Mouse (Mus musculus) MEL (cell line): ENCODE data around the gene Ecsit. TPM values are rescaled to one million over a fixed set of nuclear protein-coding genes. Genes with fewer than 3 reads are reported as not detected.

Source experiments
- DNase-seq: peaks from one replicate; pipeline ENCODE4 v3.0.0; 2011; ENCODE audit warnings: low read depth, low spot score
- H3K27ac ChIP-seq: 2 replicates; pipeline ENCODE4 v1.5.1; 2012; ENCODE audit warnings: low read depth, mild to moderate bottlenecking, control low read depth, low read length, moderate library complexity; ENCODE audit not compliant: control insufficient read depth
- H3K27me3 ChIP-seq, 2 experiments: fragments of 150-350 bp in 1 of 2; sonication (generic) in 1 of 2; 2 replicates each; pipeline ENCODE4 v1.6.1; 2012; ENCODE audit warnings: low read length in 2 of 2, mild to moderate bottlenecking in 2 of 2, improper control_type of control experiment in 1 of 2, moderate library complexity in 1 of 2; ENCODE audit not compliant: insufficient read depth in 2 of 2, control insufficient read depth in 1 of 2
- H3K36me3 ChIP-seq, 2 experiments: 2 replicates each; pipeline ENCODE4 v1.6.1; 2012 to 2014; ENCODE audit warnings: low read length in 2 of 2, improper control_type of control experiment in 1 of 2, inconsistent platforms in 1 of 2, mild to moderate bottlenecking in 1 of 2; ENCODE audit not compliant: insufficient read depth in 2 of 2, control insufficient read depth in 1 of 2
- H3K4me1 ChIP-seq, 2 experiments: fragments of 150-350 bp in 1 of 2; sonication (generic) in 1 of 2; 2 replicates each; pipeline ENCODE4 v1.6.1; 2012; ENCODE audit warnings: low read length in 2 of 2, improper control_type of control experiment in 1 of 2, mild to moderate bottlenecking in 1 of 2; ENCODE audit not compliant: insufficient read depth in 2 of 2, control insufficient read depth in 1 of 2
- H3K4me3 ChIP-seq, 2 experiments: fragments of 150-350 bp in 1 of 2; sonication (generic) in 1 of 2; 2 replicates each; pipeline ENCODE4 v1.5.1; 2012; ENCODE audit warnings: low read depth in 2 of 2, low read length in 2 of 2, mild to moderate bottlenecking in 2 of 2, moderate library complexity in 2 of 2, control low read depth in 1 of 2, improper control_type of control experiment in 1 of 2; ENCODE audit not compliant: control insufficient read depth in 1 of 2, insufficient read depth in 1 of 2
- H3K79me2 ChIP-seq: 2 replicates; pipeline ENCODE4 v1.6.1; 2012; ENCODE audit warnings: mild to moderate bottlenecking, low read length, moderate library complexity; ENCODE audit not compliant: control insufficient read depth, poor library complexity, insufficient read depth
- H3K9ac ChIP-seq: 2 replicates; pipeline ENCODE4 v1.6.1; 2012; ENCODE audit warnings: low read depth, mild to moderate bottlenecking, control low read depth, low read length, moderate library complexity; ENCODE audit not compliant: control insufficient read depth, poor library complexity, severe bottlenecking
- H3K9me3 ChIP-seq: fragments of 150-350 bp; sonication (generic); replicated peaks from 2 replicates; pipeline ENCODE4 v1.6.1; 2012; ENCODE audit warnings: mild to moderate bottlenecking, low read length, improper control_type of control experiment, moderate library complexity; ENCODE audit not compliant: insufficient read depth
- BHLHE40 ChIP-seq: IDR thresholded peaks from 2 replicates; pipeline ENCODE4 v1.6.1; 2012; ENCODE audit warnings: low read depth, mild to moderate bottlenecking, inconsistent platforms, low read length, improper control_type of control experiment, borderline replicate concordance
- CHD2 ChIP-seq: IDR thresholded peaks from 2 replicates; pipeline ENCODE4 v1.6.1; 2011; ENCODE audit warnings: low read length, improper control_type of control experiment
- EP300 ChIP-seq, 2 experiments: IDR thresholded peaks; 2 replicates each; pipeline ENCODE4 v1.6.1; 2011; ENCODE audit warnings: improper control_type of control experiment in 2 of 2, low read length in 2 of 2, low read depth in 1 of 2, mild to moderate bottlenecking in 1 of 2
- GABPA ChIP-seq: IDR thresholded peaks from 2 replicates; pipeline ENCODE4 v1.6.1; 2012; ENCODE audit warnings: low read depth, mild to moderate bottlenecking, inconsistent platforms, low read length, improper control_type of control experiment, moderate library complexity
- JUND ChIP-seq: IDR thresholded peaks from 2 replicates; pipeline ENCODE4 v1.6.1; 2011; ENCODE audit warnings: low read depth, mild to moderate bottlenecking, improper control_type of control experiment, low read length
- MAX ChIP-seq: IDR thresholded peaks from 2 replicates; pipeline ENCODE4 v1.6.1; 2011; ENCODE audit warnings: low read length, improper control_type of control experiment
- MYB ChIP-seq: IDR thresholded peaks from 2 replicates; pipeline ENCODE4 v1.6.1; 2011; ENCODE audit warnings: mild to moderate bottlenecking, low read depth, low read length, improper control_type of control experiment
- NRF1 ChIP-seq: IDR thresholded peaks from 2 replicates; pipeline ENCODE4 v1.6.1; 2014; ENCODE audit warnings: low read depth, mild to moderate bottlenecking, inconsistent platforms, low read length, improper control_type of control experiment, moderate library complexity; ENCODE audit not compliant: poor library complexity, insufficient read depth, severe bottlenecking
- POLR2A ChIP-seq, 2 experiments: IDR thresholded peaks; 2 replicates each; pipeline ENCODE4 v1.6.1; 2011 to 2012; ENCODE audit warnings: low read length in 2 of 2, mild to moderate bottlenecking in 2 of 2, control low read depth in 1 of 2, improper control_type of control experiment in 1 of 2, low read depth in 1 of 2, moderate library complexity in 1 of 2; ENCODE audit not compliant: control insufficient read depth in 1 of 2, insufficient read depth in 1 of 2, poor library complexity in 1 of 2
- RAD21 ChIP-seq: IDR thresholded peaks from 2 replicates; pipeline ENCODE4 v1.6.1; 2011; ENCODE audit warnings: mild to moderate bottlenecking, low read depth, low read length, improper control_type of control experiment
- SIN3A ChIP-seq: IDR thresholded peaks from 2 replicates; pipeline ENCODE4 v1.6.1; 2012; ENCODE audit warnings: low read length, improper control_type of control experiment, inconsistent platforms
- SMC3 ChIP-seq: IDR thresholded peaks from 2 replicates; pipeline ENCODE4 v1.6.1; 2011; ENCODE audit warnings: low read depth, low read length, improper control_type of control experiment
- TAL1 ChIP-seq: IDR thresholded peaks from 2 replicates; pipeline ENCODE4 v1.6.1; 2012; ENCODE audit warnings: mild to moderate bottlenecking, inconsistent platforms, low read length, moderate library complexity, mixed read lengths
- TCF12 ChIP-seq: IDR thresholded peaks from 2 replicates; pipeline ENCODE4 v1.6.1; 2014; ENCODE audit warnings: low read depth, mild to moderate bottlenecking, inconsistent platforms, low read length, improper control_type of control experiment, moderate library complexity
- UBTF ChIP-seq: IDR thresholded peaks from 2 replicates; pipeline ENCODE4 v1.6.1; 2012; ENCODE audit warnings: low read depth, mild to moderate bottlenecking, inconsistent platforms, low read length, improper control_type of control experiment, moderate library complexity, borderline replicate concordance; ENCODE audit not compliant: insufficient read depth
- USF1 ChIP-seq: IDR thresholded peaks from 2 replicates; pipeline ENCODE4 v1.6.1; 2014; ENCODE audit warnings: low read depth, mild to moderate bottlenecking, inconsistent platforms, low read length, improper control_type of control experiment, moderate library complexity
- ZMIZ1 ChIP-seq: IDR thresholded peaks from 2 replicates; pipeline ENCODE4 v1.6.1; 2012; ENCODE audit warnings: low read depth, mild to moderate bottlenecking, inconsistent platforms, low read length, improper control_type of control experiment, moderate library complexity
- polyA plus RNA-seq, 2 experiments: library from polyadenylated mRNA; stranded (reverse) in 1 of 2; unstranded in 1 of 2; fragments of >175 nt in 1 of 2; fragments of >200 nt in 1 of 2; gene quantifications; 2 replicates each; pipeline versions ENCODE4 v1.2.1 to v1.2.4; 2012; ENCODE audit warnings: low replicate concordance in 2 of 2, low read depth in 1 of 2; ENCODE audit not compliant: insufficient read length in 2 of 2, insufficient read depth in 1 of 2, missing spikeins in 1 of 2
- total RNA-seq: library from RNA; depleted of rRNA; stranded (reverse); fragments of 300-350 nt; gene quantifications from 2 replicates; pipeline ENCODE4 v1.2.3, GENCODE M21; 2012; rRNA removed

The Ecsit gene
- total and polyA plus RNA-seq, 3 experiments = 87.6 to 211 (median 183) TPM

DNA sequence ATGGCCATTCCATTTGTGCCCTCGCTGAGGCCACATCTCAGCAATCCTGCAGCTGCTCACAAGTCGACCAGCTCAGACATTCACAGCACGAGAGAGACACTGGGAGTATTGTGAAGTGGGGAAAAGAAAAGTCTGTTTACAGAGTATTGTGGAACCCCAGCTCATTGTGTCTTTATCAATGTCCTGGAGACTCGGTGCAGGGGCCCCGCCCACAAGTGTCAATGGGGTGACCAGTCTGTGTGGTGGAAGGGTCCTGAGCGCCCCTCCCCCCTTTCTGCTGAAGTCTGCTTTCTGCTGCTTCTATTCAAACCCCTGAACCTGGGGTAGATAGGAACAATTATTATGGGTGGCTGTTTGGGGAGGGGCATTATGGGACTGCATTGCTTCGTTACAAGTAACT lies 56.8 kb downstream of the Ecsit start:
- Histone ChIP-seq H3K4me1 (no peaks in the 10 kb centered on the region), H3K27me3 (peaks cover 0 to 1% of the 10 kb centered on the region in 2 experiments; a peak in 1 of 4 replicates), H3K9ac (no peak overlapping the region), H3K36me3 (no peaks in the 10 kb centered on the region), H3K9me3 (no peaks in the 10 kb centered on the region), H3K4me3 (no peak overlapping the region), H3K27ac (no peak overlapping the region), H3K79me2 (no peaks in the 10 kb centered on the region)
- TF ChIP-seq MAX (no peak), MYB (0 out of 2 replicates have a peak, but pooled peaks have one; percentile 3)
- DNase-seq = no peak

DNA sequence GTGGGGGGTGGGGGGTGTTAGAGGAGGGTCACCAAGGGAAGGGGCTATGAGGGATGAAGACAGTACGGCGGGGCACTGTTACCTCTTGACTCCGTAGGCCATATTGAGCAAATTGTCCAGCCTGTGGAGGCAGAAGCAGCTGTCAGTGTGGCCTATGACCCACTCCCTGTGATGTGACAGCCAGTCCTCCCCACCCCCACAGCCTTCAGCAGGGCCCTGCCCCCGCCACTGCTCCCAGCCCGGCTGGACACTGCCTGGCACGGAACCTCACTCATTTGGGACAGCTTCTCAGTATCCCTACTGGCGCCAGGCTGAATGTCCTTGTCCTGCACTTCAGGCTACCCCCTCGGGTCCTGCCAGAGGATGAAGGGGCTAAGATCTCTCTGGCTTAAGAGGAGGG lies 60.6 kb downstream of the Ecsit start:
- no peak for DNase-seq
- TF ChIP-seq MYB (no peak), NRF1 (no peak), RAD21 (no peak), SIN3A (no peak), SMC3 (no peak), MAX (no peak), TCF12 (no peak), GABPA (no peak), ZMIZ1 (no peak), POLR2A (IDR thresholded peaks at IDR 0.05; ENCODE audit: control insufficient read depth in 1 of 2, insufficient read depth in 1 of 2, low read depth in 1 of 2, low read length in 2 of 2, poor library complexity in 1 of 2) (no peak), BHLHE40 (no peak), EP300 (IDR thresholded peaks at IDR 0.05; ENCODE audit: low read depth in 1 of 2, low read length in 2 of 2) (no peak), TAL1 (no peak), UBTF (no peak), CHD2 (no peak), USF1 (no peak), JUND (no peak)
- H3K9me3 ChIP-seq = no peaks in the 10 kb centered on the region
- no peaks in the 10 kb centered on the region for H3K4me1 ChIP-seq
- no peaks in the 10 kb centered on the region for H3K79me2 ChIP-seq
- H3K4me3 ChIP-seq = no peak overlapping the region
- H3K27ac ChIP-seq = no peak overlapping the region
- H3K27me3 ChIP-seq = no peaks in the 10 kb centered on the region
- H3K36me3 ChIP-seq = no peaks in the 10 kb centered on the region
- no peak overlapping the region for H3K9ac ChIP-seq

Other genes starting within 250 kb of the Ecsit start
- not detected in 2 replicates for gene Angptl8, start 249.9 kb downstream of the Ecsit start, total RNA-seq
- gene Angptl8, start 249.9 kb downstream of the Ecsit start, polyA plus RNA-seq = under 1 TPM in 1 of 2 experiments, not detected in 1; 0.25 TPM
- gene Dock6, start 232.8 kb downstream of the Ecsit start, total RNA-seq = 3.3 and 5.0 TPM in 2 replicates
- gene Dock6, start 232.8 kb downstream of the Ecsit start, polyA plus RNA-seq = 10 to 100 TPM in 1 of 2 experiments, not detected in 1; 21.3 TPM
- gene Rab3d, start 167.2 kb downstream of the Ecsit start, total RNA-seq = 19.0 and 22.9 TPM in 2 replicates
- gene Rab3d, start 167.2 kb downstream of the Ecsit start, polyA plus RNA-seq = 10 to 100 TPM in 1 of 2 experiments, not detected in 1; 44.2 TPM
- 1.0 and 1.4 TPM in 2 replicates for gene Ccdc159, start 158.0 kb downstream of the Ecsit start, total RNA-seq
- 1 to 10 TPM in 1 of 2 experiments, not detected in 1; 6.4 TPM for gene Ccdc159, start 158.0 kb downstream of the Ecsit start, polyA plus RNA-seq
- 118 and 128 TPM in 2 replicates for gene Tmem205, start 157.9 kb downstream of the Ecsit start, total RNA-seq
- 100 to 1,000 TPM in 1 of 2 experiments, not detected in 1; 114 TPM for gene Tmem205, start 157.9 kb downstream of the Ecsit start, polyA plus RNA-seq
- 1.3 and 1.4 TPM in 2 replicates for gene Plppr2, start 148.4 kb downstream of the Ecsit start, total RNA-seq
- gene Plppr2, start 148.4 kb downstream of the Ecsit start, polyA plus RNA-seq = 10 to 100 TPM in 1 of 2 experiments, not detected in 1; 13.9 TPM
- gene Swsap1, start 129.7 kb downstream of the Ecsit start, total RNA-seq = 12.7 and 17.2 TPM in 2 replicates
- gene Swsap1, start 129.7 kb downstream of the Ecsit start, polyA plus RNA-seq = 10 to 100 TPM in 1 of 2 experiments, not detected in 1; 19.3 TPM
- gene Epor, start 121.9 kb downstream of the Ecsit start, total RNA-seq = 139 and 192 TPM in 2 replicates
- gene Epor, start 121.9 kb downstream of the Ecsit start, polyA plus RNA-seq = 100 to 1,000 TPM in 1 of 2 experiments, not detected in 1; 440 TPM
- gene Rgl3, start 96.0 kb downstream of the Ecsit start, total RNA-seq = not detected in 2 replicates
- gene Rgl3, start 96.0 kb downstream of the Ecsit start, polyA plus RNA-seq = not detected
- gene Ccdc151, start 82.8 kb downstream of the Ecsit start, total RNA-seq = 0.19 TPM in 1 of 2 replicates, not detected in the other
- gene Ccdc151, start 82.8 kb downstream of the Ecsit start, polyA plus RNA-seq = under 1 TPM in 1 of 2 experiments, not detected in 1; 0.99 TPM
- 330 and 356 TPM in 2 replicates for gene Prkcsh, start 82.6 kb downstream of the Ecsit start, total RNA-seq
- gene Prkcsh, start 82.6 kb downstream of the Ecsit start, polyA plus RNA-seq = 100 to 1,000 TPM; 183 to 577 TPM
- gene Elavl3, start 33.4 kb downstream of the Ecsit start, total RNA-seq = 0.15 and 0.20 TPM in 2 replicates
- gene Elavl3, start 33.4 kb downstream of the Ecsit start, polyA plus RNA-seq = 1 to 10 TPM in 1 of 2 experiments, not detected in 1; 1.1 TPM
- gene Gm49318, start 14.2 kb downstream of the Ecsit start, total RNA-seq = not detected in 2 replicates
- not detected for gene Gm49318, start 14.2 kb downstream of the Ecsit start, polyA plus RNA-seq
- 16.7 and 19.2 TPM in 2 replicates for gene Zfp653, start 14.1 kb downstream of the Ecsit start, total RNA-seq
- 10 to 100 TPM in 1 of 2 experiments, not detected in 1; 40.4 TPM for gene Zfp653, start 14.1 kb downstream of the Ecsit start, polyA plus RNA-seq
- 0.10 and 0.19 TPM in 2 replicates for gene Cnn1, start 13.8 kb upstream of the Ecsit start, total RNA-seq
- under 1 TPM in 1 of 2 experiments, not detected in 1; 0.06 TPM for gene Cnn1, start 13.8 kb upstream of the Ecsit start, polyA plus RNA-seq
- gene Elof1, start 31.7 kb upstream of the Ecsit start, total RNA-seq = 390 and 421 TPM in 2 replicates
- gene Elof1, start 31.7 kb upstream of the Ecsit start, polyA plus RNA-seq = 100 to 1,000 TPM in 1 of 2 experiments, not detected in 1; 505 TPM
- gene Acp5, start 50.3 kb upstream of the Ecsit start, total RNA-seq = 5.8 and 15.6 TPM in 2 replicates
- gene Acp5, start 50.3 kb upstream of the Ecsit start, polyA plus RNA-seq = 10 to 100 TPM in 1 of 2 experiments, not detected in 1; 17.4 TPM
- gene Pigyl, start 71.4 kb upstream of the Ecsit start, total RNA-seq = 80.2 and 103 TPM in 2 replicates
- 100 to 1,000 TPM in 1 of 2 experiments, not detected in 1; 146 TPM for gene Pigyl, start 71.4 kb upstream of the Ecsit start, polyA plus RNA-seq
- not detected in 2 replicates for gene Zfp872, start 102.7 kb upstream of the Ecsit start, total RNA-seq
- not detected for gene Zfp872, start 102.7 kb upstream of the Ecsit start, polyA plus RNA-seq
- 58.6 and 67.8 TPM in 2 replicates for gene Zfp809, start 140.3 kb upstream of the Ecsit start, total RNA-seq
- gene Zfp809, start 140.3 kb upstream of the Ecsit start, polyA plus RNA-seq = 100 to 1,000 TPM in 1 of 2 experiments, not detected in 1; 101 TPM
- gene Zfp599, start 174.5 kb upstream of the Ecsit start, total RNA-seq = 10.5 and 12.1 TPM in 2 replicates
- gene Zfp599, start 174.5 kb upstream of the Ecsit start, polyA plus RNA-seq = 1 to 10 TPM in 1 of 2 experiments, not detected in 1; 7.6 TPM
- not detected in 2 replicates for gene Zfp810, start 222.2 kb upstream of the Ecsit start, total RNA-seq
- gene Zfp810, start 222.2 kb upstream of the Ecsit start, polyA plus RNA-seq = under 1 TPM in 1 of 2 experiments, not detected in 1; 0.13 TPM